Mouse (Mus musculus) G1E (cell line): ENCODE data around the gene Rsu1. TPM values are rescaled to one million over a fixed set of nuclear protein-coding genes. Genes with fewer than 3 reads are reported as not detected.
A peak's percentile ranks its signal among the peaks of the same experiment; 100 is the strongest.

Source experiments
- ATAC-seq: 2 replicates; pipeline ENCODE4 v1.8.0; 2016; ENCODE audit warnings: mild to moderate bottlenecking; ENCODE audit not compliant: insufficient number of reproducible peaks, poor library complexity, low FRiP score, severe bottlenecking; ENCODE audit errors: extremely low read depth
- DNase-seq: peaks from one replicate; pipeline ENCODE4 v3.0.0; 2012; ENCODE audit warnings: low spot score
- H3K27me3 ChIP-seq: 2 replicates; pipeline ENCODE4 v1.6.1; 2012; ENCODE audit warnings: mild to moderate bottlenecking, low read length, inconsistent platforms; ENCODE audit not compliant: insufficient read depth
- H3K36me3 ChIP-seq: replicated peaks from 2 replicates; pipeline ENCODE3; 2012; ENCODE audit warnings: mild to moderate bottlenecking, inconsistent platforms
- H3K4me1 ChIP-seq: 2 replicates; pipeline ENCODE4 v1.6.1; 2012; ENCODE audit warnings: low read depth, low read length, inconsistent platforms, mixed read lengths; ENCODE audit not compliant: insufficient read depth
- H3K4me3 ChIP-seq: 2 replicates; pipeline ENCODE4 v1.5.1; 2012; ENCODE audit warnings: low read depth, mild to moderate bottlenecking, inconsistent platforms, low read length, moderate library complexity, mixed read lengths
- H3K9me3 ChIP-seq: replicated peaks from 2 replicates; pipeline ENCODE4 v1.6.1; 2012; ENCODE audit warnings: inconsistent platforms
- CTCF ChIP-seq: IDR thresholded peaks from 2 replicates; pipeline ENCODE4 v1.5.1; 2012; ENCODE audit warnings: low read depth, low read length, inconsistent platforms, mixed read lengths
- GATA1 ChIP-seq: IDR thresholded peaks from 2 replicates; pipeline ENCODE4 v1.6.1; 2012; ENCODE audit warnings: borderline replicate concordance, low read length, inconsistent platforms, mixed read lengths
- GATA2 ChIP-seq: IDR thresholded peaks from 2 replicates; pipeline ENCODE4 v1.6.1; 2012; ENCODE audit warnings: low read depth, low read length, inconsistent platforms, borderline replicate concordance
- POLR2AphosphoS5 ChIP-seq: IDR thresholded peaks from 2 replicates; pipeline ENCODE4 v1.6.1; 2012; ENCODE audit warnings: low read depth, low read length, inconsistent platforms; ENCODE audit not compliant: insufficient replicate concordance
- TAL1 ChIP-seq: conservative IDR thresholded peaks from 2 replicates; pipeline ENCODE4 v1.6.1; 2012; ENCODE audit warnings: low read depth, low read length, inconsistent platforms, mixed read lengths
- polyA plus RNA-seq: library from polyadenylated mRNA; stranded (reverse); fragments of >175 nt; gene quantifications from 2 replicates; pipeline ENCODE4 v1.2.3, GENCODE M21; 2012
- total RNA-seq, 2 experiments: library from RNA; stranded (forward) in 1 of 2; stranded (reverse) in 1 of 2; fragments of 200-1000 nt in 1 of 2; fragments of >200 nt in 1 of 2; fragmentation: Nextera tagmentation in 1 of 2; gene quantifications; 2 replicates each; pipeline ENCODE4 v1.2.3; 2014 to 2017

The Rsu1 gene
- total and polyA plus RNA-seq, 3 experiments, result 3.0 to 55.5 (median 54.5) TPM

DNA sequence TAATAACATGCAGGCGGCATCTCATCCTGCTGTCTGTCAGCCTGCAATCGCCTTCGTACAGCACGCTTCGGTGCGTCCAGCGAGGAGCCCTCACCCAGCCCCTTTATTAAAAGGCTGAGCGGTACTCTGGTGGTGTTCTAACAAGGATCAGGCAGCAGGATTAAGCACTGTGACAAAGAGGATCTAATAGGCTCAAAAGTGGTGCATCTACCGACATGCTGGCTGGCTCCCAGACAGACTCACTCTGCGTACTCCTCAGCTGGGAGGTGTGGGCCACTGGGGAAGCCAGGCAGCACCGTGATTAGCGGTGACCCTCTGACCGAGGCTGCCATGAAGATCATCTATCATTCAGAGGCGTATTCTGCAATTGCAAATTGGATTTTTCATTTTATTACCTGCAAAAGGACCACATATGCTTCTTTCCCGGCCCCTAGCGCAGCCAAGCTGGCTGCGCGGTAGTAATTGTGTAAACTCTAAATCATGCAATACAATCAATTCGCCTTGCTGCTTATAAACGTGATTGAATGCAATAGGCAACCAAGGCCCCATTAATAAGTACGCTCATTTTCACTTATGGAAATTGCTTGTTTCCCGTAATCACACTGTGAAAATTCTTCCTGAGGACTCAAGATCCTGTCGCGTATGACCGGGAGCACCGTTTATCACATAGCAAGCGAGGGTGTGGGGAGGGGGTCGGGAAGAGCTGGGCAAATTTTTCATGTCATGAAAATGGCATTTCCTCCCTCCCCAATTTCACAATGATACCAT lies 95.5 kb downstream of the Rsu1 start:
- no peaks in the 10 kb centered on the region for H3K27me3 ChIP-seq
- no peak for ATAC-seq
- H3K9me3 ChIP-seq, result no peaks in the 10 kb centered on the region
- TF ChIP-seq GATA2 (no peak), TAL1 (no peak), POLR2AphosphoS5 (no peak)
- no peaks in the 10 kb centered on the region for H3K4me1 ChIP-seq
- no peak for DNase-seq
- H3K36me3 ChIP-seq, result no peaks in the 10 kb centered on the region
- H3K4me3 ChIP-seq, result no peak overlapping the region

DNA sequence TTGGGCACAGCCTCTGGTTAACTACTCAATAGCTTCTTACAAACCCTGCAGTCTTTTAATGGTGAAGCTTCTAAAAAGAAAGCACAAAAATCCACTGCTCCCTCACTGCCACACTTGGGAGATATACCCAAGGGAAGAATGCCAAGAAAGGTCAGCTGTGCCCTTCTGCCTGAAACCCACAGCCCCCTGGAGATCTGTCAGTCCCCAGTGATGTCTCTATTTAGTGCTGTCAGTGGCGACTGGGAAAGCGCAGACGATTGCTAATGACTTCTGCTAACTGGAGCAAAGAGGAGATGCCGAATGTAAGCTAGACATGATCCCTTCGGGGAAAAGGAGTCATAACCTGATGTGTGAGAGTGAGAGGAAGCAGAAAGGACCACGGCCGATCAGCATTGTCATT lies 96.8 kb downstream of the Rsu1 start:
- DNase-seq, result no peak
- TF ChIP-seq GATA1 (no peak), POLR2AphosphoS5 (no peak), TAL1 (no peak), CTCF (no peak), GATA2 (no peak)
- Histone ChIP-seq H3K4me1 (no peaks in the 10 kb centered on the region), H3K9me3 (no peaks in the 10 kb centered on the region), H3K27me3 (no peaks in the 10 kb centered on the region), H3K36me3 (no peaks in the 10 kb centered on the region), H3K4me3 (no peak overlapping the region)
- ATAC-seq, result no peak

DNA sequence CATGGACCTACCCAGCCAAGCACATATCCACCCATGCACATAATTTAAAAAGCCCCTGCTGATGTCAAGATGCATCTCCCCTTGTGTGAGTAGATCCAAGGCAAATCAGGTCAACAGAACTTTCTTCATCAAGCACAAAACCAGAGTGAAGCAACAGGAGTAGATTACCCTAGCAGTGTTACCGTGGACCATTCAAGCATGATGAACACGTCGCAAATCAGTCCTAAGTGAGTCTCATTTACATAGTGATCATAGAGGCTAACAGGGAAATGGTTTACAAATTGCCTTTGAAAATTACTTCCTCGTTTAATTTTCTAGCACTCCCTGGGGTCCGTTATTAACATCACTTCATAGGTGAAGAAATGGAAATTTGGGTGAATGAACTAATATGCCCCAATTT lies 100.6 kb downstream of the Rsu1 start:
- DNase-seq (no peak), ATAC-seq (no peak)
- H3K27me3 ChIP-seq, result no peaks in the 10 kb centered on the region
- H3K4me1 ChIP-seq, result no peaks in the 10 kb centered on the region
- TF ChIP-seq TAL1, result no peak
- no peak for TF ChIP-seq POLR2AphosphoS5
- no peak for TF ChIP-seq GATA1
- no peak for TF ChIP-seq CTCF
- no peak for TF ChIP-seq GATA2
- H3K4me3 ChIP-seq, result no peak overlapping the region
- peaks cover 2% of the 10 kb centered on the region for H3K36me3 ChIP-seq
- no peaks in the 10 kb centered on the region for H3K9me3 ChIP-seq

DNA sequence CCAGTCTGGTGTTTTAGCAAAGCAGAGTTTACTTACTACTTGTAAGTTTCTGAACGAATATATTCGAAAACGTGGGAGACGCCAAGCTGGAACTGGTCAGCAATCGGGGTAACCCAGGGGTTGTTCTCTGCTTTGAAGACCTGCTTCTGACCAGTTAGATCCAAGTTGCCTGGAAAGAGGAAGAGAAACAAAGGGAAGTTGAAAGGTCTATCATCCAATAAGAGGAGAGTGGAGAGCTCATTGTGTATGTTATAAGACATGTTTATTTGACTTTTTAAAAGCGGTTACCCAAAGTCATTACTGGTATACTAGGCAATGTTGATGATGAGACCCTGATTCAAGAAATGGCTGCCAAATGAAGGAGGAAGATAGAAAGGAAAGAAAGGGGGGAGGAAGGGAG lies 101.3 kb downstream of the Rsu1 start:
- Histone ChIP-seq H3K9me3 (no peaks in the 10 kb centered on the region), H3K4me1 (no peaks in the 10 kb centered on the region), H3K27me3 (no peaks in the 10 kb centered on the region), H3K4me3 (no peak overlapping the region), H3K36me3 (peaks cover 2% of the 10 kb centered on the region)
- no peak for TF ChIP-seq TAL1
- TF ChIP-seq POLR2AphosphoS5, result no peak
- no peak for TF ChIP-seq GATA2
- TF ChIP-seq CTCF, result no peak
- TF ChIP-seq GATA1, result no peak
- no peak for ATAC-seq
- DNase-seq, result no peak

DNA sequence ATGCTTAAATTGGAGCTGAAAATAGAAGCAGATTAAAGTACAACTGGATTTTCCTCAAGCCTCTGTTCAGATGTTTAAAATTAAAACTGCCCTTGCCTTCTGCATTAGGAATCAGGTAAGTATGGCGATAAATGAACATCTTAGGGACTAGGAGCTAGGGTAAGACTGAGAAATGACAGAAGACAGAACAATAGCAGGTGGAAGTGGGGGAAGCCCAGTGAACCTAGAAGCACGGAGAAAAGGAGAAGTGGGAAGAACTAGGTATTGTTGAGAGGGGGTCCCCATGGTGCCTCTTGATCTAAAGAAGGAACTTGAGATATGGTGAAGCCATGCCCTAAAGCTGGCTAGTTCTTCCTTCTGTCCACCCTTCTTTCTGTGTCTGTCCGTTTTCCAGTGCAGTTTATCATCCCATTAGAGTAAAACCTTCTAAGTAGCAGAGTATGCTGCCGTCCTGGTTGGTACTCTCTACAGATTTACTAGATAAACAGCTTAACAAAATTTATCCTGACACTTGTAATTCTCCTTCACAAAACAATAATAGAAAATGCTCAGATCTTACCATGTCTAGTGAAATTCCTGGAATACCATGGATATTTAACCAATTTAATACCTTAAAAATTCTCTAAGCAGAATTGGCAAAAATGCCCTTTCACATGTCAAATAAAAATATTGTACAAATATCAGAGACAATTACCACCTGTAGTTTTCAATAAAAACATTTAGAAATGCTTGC lies 101.9 kb downstream of the Rsu1 start:
- Histone ChIP-seq H3K27me3 (no peaks in the 10 kb centered on the region), H3K36me3 (peaks cover 2% of the 10 kb centered on the region), H3K9me3 (no peaks in the 10 kb centered on the region), H3K4me3 (no peak overlapping the region), H3K4me1 (no peaks in the 10 kb centered on the region)
- no peak for TF ChIP-seq TAL1
- TF ChIP-seq GATA2, result no peak
- no peak for TF ChIP-seq POLR2AphosphoS5
- no peak for TF ChIP-seq GATA1
- no peak for TF ChIP-seq CTCF
- ATAC-seq (no peak), DNase-seq (no peak)

DNA sequence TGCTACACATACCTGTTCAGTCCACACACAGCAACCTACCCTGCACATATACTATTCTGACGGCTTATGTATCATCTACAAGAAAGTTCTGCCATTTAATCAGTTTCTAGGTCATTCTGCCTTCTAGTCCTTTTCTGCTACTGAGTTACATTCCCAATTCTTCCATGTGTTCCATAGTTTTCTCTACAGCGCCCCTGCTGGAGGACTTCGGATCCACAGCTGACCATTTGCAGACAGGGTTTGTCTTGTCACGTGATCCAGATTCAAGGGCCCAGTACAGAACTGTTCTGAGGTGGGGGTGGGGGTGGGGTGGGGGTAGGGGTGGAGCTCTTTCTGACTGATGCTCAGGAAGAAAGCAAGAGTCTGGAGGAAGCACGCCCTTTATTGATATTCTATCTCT lies 102.5 kb downstream of the Rsu1 start:
- no peak for TF ChIP-seq TAL1
- no peak for TF ChIP-seq GATA1
- TF ChIP-seq CTCF, result peak; percentile 27
- no peak for TF ChIP-seq POLR2AphosphoS5
- no peak for TF ChIP-seq GATA2
- no peak for ATAC-seq
- no peaks in the 10 kb centered on the region for H3K27me3 ChIP-seq
- peaks cover 2% of the 10 kb centered on the region for H3K36me3 ChIP-seq
- no peaks in the 10 kb centered on the region for H3K9me3 ChIP-seq
- no peak overlapping the region for H3K4me3 ChIP-seq
- H3K4me1 ChIP-seq, result no peaks in the 10 kb centered on the region
- DNase-seq, result no peak
